Mouse (Mus musculus): ENCODE measurements at regions not wholly inside any gene's neighbourhood (a gene's known extent, or its start where the extent isn't known, plus 50 kb on each side); places are given as distances from the start of the nearest gene placed in this dataset.

- H3K9ac ChIP-seq (ENCODE audit: low read length): no peak overlapping the region
- H3K4me2 ChIP-seq (ENCODE audit: low read length): no peak overlapping the region
- H3K27ac ChIP-seq (ENCODE audit: low read depth, low read length): no peak overlapping the region
- no peaks in the 10 kb centered on the region for H3K9me3 ChIP-seq (replicated peaks; ENCODE audit: control insufficient read depth, low read length)
- H3K4me1 ChIP-seq (ENCODE audit: control insufficient read depth, insufficient read depth, low read length): no peaks in the 10 kb centered on the region
- H3K36me3 ChIP-seq (ENCODE audit: control insufficient read depth, insufficient read depth, low read length): no peaks in the 10 kb centered on the region
- 32% methylated on average over 4 of the region's 4 CpGs for WGBS
- no peaks in the 10 kb centered on the region for H3K27me3 ChIP-seq (replicated peaks; ENCODE audit: control insufficient read depth, insufficient read depth, low read length)
- H3K4me3 ChIP-seq (ENCODE audit: low read depth, low read length): no peak overlapping the region
- ATAC-seq (no peak), DNase-seq (ENCODE audit: low spot score) (no peak)
Observed at GRCm38 (mm10) chr7:40776220-40776619, 121.9 kb upstream of the Vstm2b start.

- WGBS: 79% methylated on average over 1 of the region's 1 CpGs
Observed at GRCm38 (mm10) chr7:40784906-40785305, 113.2 kb upstream of the Vstm2b start.

DNA sequence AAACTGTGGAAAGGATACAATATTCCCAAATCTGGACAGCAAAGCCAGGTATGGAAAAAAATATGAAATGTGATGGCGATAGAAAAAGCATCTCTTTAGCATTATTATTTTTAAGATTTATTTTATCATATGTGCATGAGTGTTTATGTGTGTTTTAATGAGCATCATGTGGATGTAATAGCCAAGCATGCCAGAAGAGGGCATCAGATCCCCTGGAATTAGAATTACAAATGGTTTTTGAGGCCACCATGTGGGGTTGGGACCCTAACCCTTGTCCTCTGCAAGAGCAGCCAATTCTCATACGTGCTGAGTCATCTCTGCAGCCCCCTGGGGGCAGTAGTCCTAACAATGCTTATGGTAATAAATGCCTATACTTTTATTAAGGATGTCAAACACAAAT is 111.4 kb upstream of the Vstm2b start:
- no peak overlapping the region for H3K27ac ChIP-seq (ENCODE audit: low read depth, low read length)
- WGBS: 76% methylated on average over 2 of the region's 2 CpGs
- 0 out of 2 replicates have a peak, but pooled peaks cover 2% of the 10 kb centered on the region for H3K9me3 ChIP-seq (replicated peaks; ENCODE audit: control insufficient read depth, low read length)
- no peaks in the 10 kb centered on the region for H3K27me3 ChIP-seq (replicated peaks; ENCODE audit: control insufficient read depth, insufficient read depth, low read length)
- H3K9ac ChIP-seq (ENCODE audit: low read length): no peak overlapping the region
- no peaks in the 10 kb centered on the region for H3K36me3 ChIP-seq (ENCODE audit: control insufficient read depth, insufficient read depth, low read length)
- ATAC-seq (no peak), DNase-seq (ENCODE audit: low spot score) (no peak)
- H3K4me3 ChIP-seq (ENCODE audit: low read depth, low read length): no peak overlapping the region
- H3K4me2 ChIP-seq (ENCODE audit: low read length): no peak overlapping the region
- no peaks in the 10 kb centered on the region for H3K4me1 ChIP-seq (ENCODE audit: control insufficient read depth, insufficient read depth, low read length)

More at GRCm38 (mm10) chr7:40784906-40785305, 113.2 kb upstream of the Vstm2b start:
- Histone ChIP-seq H3K27ac (ENCODE audit: low read depth, low read length) (no peak overlapping the region), H3K36me3 (ENCODE audit: control insufficient read depth, insufficient read depth, low read length) (no peaks in the 10 kb centered on the region), H3K4me1 (ENCODE audit: control insufficient read depth, insufficient read depth, low read length) (no peaks in the 10 kb centered on the region), H3K9me3 (replicated peaks; ENCODE audit: control insufficient read depth, low read length) (0 out of 2 replicates have a peak, but pooled peaks cover 2% of the 10 kb centered on the region), H3K27me3 (replicated peaks; ENCODE audit: control insufficient read depth, insufficient read depth, low read length) (no peaks in the 10 kb centered on the region), H3K9ac (ENCODE audit: low read length) (no peak overlapping the region), H3K4me3 (ENCODE audit: low read depth, low read length) (no peak overlapping the region), H3K4me2 (ENCODE audit: low read length) (no peak overlapping the region)
- no peak for ATAC-seq
- DNase-seq (ENCODE audit: low spot score): no peak

DNA sequence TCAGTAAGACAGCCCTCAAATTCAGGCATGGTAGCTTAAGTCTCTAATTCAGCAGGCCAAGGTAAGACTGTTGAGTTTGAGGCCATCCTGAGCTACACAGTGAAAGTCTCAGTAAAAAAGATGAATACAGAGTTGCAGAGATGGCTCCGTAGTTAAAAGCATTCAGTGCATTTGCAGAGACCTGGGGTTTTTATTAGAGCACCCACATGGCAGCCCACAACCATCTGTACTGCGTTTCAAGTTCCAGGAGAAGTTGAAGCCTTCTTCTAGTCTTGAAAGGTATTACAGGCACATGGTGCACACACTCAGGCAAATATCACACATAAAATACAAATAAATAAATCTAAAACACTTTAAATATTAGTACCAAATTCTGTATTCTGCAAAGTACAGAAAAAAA is 109.6 kb upstream of the Vstm2b start:
- Histone ChIP-seq H3K9ac (ENCODE audit: low read length) (no peak overlapping the region), H3K27me3 (replicated peaks; ENCODE audit: control insufficient read depth, insufficient read depth, low read length) (no peaks in the 10 kb centered on the region), H3K4me3 (ENCODE audit: low read depth, low read length) (no peak overlapping the region), H3K36me3 (ENCODE audit: control insufficient read depth, insufficient read depth, low read length) (no peaks in the 10 kb centered on the region), H3K27ac (ENCODE audit: low read depth, low read length) (no peak overlapping the region), H3K4me2 (ENCODE audit: low read length) (no peak overlapping the region), H3K9me3 (replicated peaks; ENCODE audit: control insufficient read depth, low read length) (0 out of 2 replicates have a peak, but pooled peaks cover 2% of the 10 kb centered on the region), H3K4me1 (ENCODE audit: control insufficient read depth, insufficient read depth, low read length) (no peaks in the 10 kb centered on the region)
- no peak for DNase-seq (ENCODE audit: low spot score)
- ATAC-seq: no peak
- WGBS: 87% methylated on average over 2 of the region's 2 CpGs

GRCm38 (mm10) chr7:40794458-40795207 is 103.5 kb upstream of the Vstm2b start:
- no peaks in the 10 kb centered on the region for H3K36me3 ChIP-seq (ENCODE audit: control insufficient read depth, insufficient read depth, low read length)
- no peak for DNase-seq (ENCODE audit: low spot score)
- no peak overlapping the region for H3K27ac ChIP-seq (ENCODE audit: low read depth, low read length)
- no peak overlapping the region for H3K4me3 ChIP-seq (ENCODE audit: low read depth, low read length)
- 86% methylated on average over 11 of the region's 11 CpGs for WGBS
- no peaks in the 10 kb centered on the region for H3K4me1 ChIP-seq (ENCODE audit: control insufficient read depth, insufficient read depth, low read length)
- H3K27me3 ChIP-seq (replicated peaks; ENCODE audit: control insufficient read depth, insufficient read depth, low read length): no peaks in the 10 kb centered on the region
- no peak overlapping the region for H3K9ac ChIP-seq (ENCODE audit: low read length)
- H3K4me2 ChIP-seq (ENCODE audit: low read length): no peak overlapping the region
- no peaks in the 10 kb centered on the region for H3K9me3 ChIP-seq (replicated peaks; ENCODE audit: control insufficient read depth, low read length)
- no peak for ATAC-seq

- no peaks in the 10 kb centered on the region for H3K27me3 ChIP-seq (replicated peaks; ENCODE audit: control insufficient read depth, insufficient read depth, low read length)
- no peak overlapping the region for H3K4me2 ChIP-seq (ENCODE audit: low read length)
- DNase-seq (ENCODE audit: low spot score) (no peak), ATAC-seq (no peak)
- no peaks in the 10 kb centered on the region for H3K36me3 ChIP-seq (ENCODE audit: control insufficient read depth, insufficient read depth, low read length)
- H3K27ac ChIP-seq (ENCODE audit: low read depth, low read length): no peak overlapping the region
- no peak overlapping the region for H3K4me3 ChIP-seq (ENCODE audit: low read depth, low read length)
- 64% methylated on average over 7 of the region's 7 CpGs for WGBS
- no peaks in the 10 kb centered on the region for H3K9me3 ChIP-seq (replicated peaks; ENCODE audit: control insufficient read depth, low read length)
- no peaks in the 10 kb centered on the region for H3K4me1 ChIP-seq (ENCODE audit: control insufficient read depth, insufficient read depth, low read length)
- H3K9ac ChIP-seq (ENCODE audit: low read length): no peak overlapping the region
Observed at GRCm38 (mm10) chr7:40799794-40800193, 98.3 kb upstream of the Vstm2b start.

- ATAC-seq (no peak), DNase-seq (ENCODE audit: low spot score) (no peak)
- Histone ChIP-seq H3K9ac (ENCODE audit: low read length) (no peak overlapping the region), H3K36me3 (ENCODE audit: control insufficient read depth, insufficient read depth, low read length) (no peaks in the 10 kb centered on the region), H3K4me3 (ENCODE audit: low read depth, low read length) (no peak overlapping the region), H3K4me2 (ENCODE audit: low read length) (no peak overlapping the region), H3K27me3 (replicated peaks; ENCODE audit: control insufficient read depth, insufficient read depth, low read length) (no peaks in the 10 kb centered on the region), H3K4me1 (ENCODE audit: control insufficient read depth, insufficient read depth, low read length) (no peaks in the 10 kb centered on the region), H3K27ac (ENCODE audit: low read depth, low read length) (no peak overlapping the region), H3K9me3 (replicated peaks; ENCODE audit: control insufficient read depth, low read length) (no peaks in the 10 kb centered on the region)
- 82% methylated on average over 2 of the region's 2 CpGs for WGBS
Observed at GRCm38 (mm10) chr7:40801291-40801690, 96.8 kb upstream of the Vstm2b start.

- H3K27me3 ChIP-seq (replicated peaks; ENCODE audit: control insufficient read depth, insufficient read depth, low read length): no peaks in the 10 kb centered on the region
- no peaks in the 10 kb centered on the region for H3K36me3 ChIP-seq (ENCODE audit: control insufficient read depth, insufficient read depth, low read length)
- ATAC-seq: no peak
- DNase-seq (ENCODE audit: low spot score): no peak
- H3K4me3 ChIP-seq (ENCODE audit: low read depth, low read length): no peak overlapping the region
- no peak overlapping the region for H3K9ac ChIP-seq (ENCODE audit: low read length)
- no peak overlapping the region for H3K4me2 ChIP-seq (ENCODE audit: low read length)
- WGBS: 64% methylated on average over 2 of the region's 2 CpGs
- no peaks in the 10 kb centered on the region for H3K9me3 ChIP-seq (replicated peaks; ENCODE audit: control insufficient read depth, low read length)
- no peak overlapping the region for H3K27ac ChIP-seq (ENCODE audit: low read depth, low read length)
- no peaks in the 10 kb centered on the region for H3K4me1 ChIP-seq (ENCODE audit: control insufficient read depth, insufficient read depth, low read length)
Observed at GRCm38 (mm10) chr7:40805211-40805610, 92.9 kb upstream of the Vstm2b start.

- no peak for DNase-seq (ENCODE audit: low spot score)
- ATAC-seq: no peak
- Histone ChIP-seq H3K27ac (ENCODE audit: low read depth, low read length) (no peak overlapping the region), H3K9ac (ENCODE audit: low read length) (no peak overlapping the region), H3K36me3 (ENCODE audit: control insufficient read depth, insufficient read depth, low read length) (no peaks in the 10 kb centered on the region), H3K9me3 (replicated peaks; ENCODE audit: control insufficient read depth, low read length) (no peaks in the 10 kb centered on the region), H3K4me1 (ENCODE audit: control insufficient read depth, insufficient read depth, low read length) (no peaks in the 10 kb centered on the region), H3K4me2 (ENCODE audit: low read length) (no peak overlapping the region), H3K4me3 (ENCODE audit: low read depth, low read length) (no peak overlapping the region), H3K27me3 (replicated peaks; ENCODE audit: control insufficient read depth, insufficient read depth, low read length) (no peaks in the 10 kb centered on the region)
- 81% methylated on average over 4 of the region's 4 CpGs for WGBS
Observed at GRCm38 (mm10) chr7:40805866-40806265, 92.3 kb upstream of the Vstm2b start.

All from forebrain, embryonic 14.5 days (tissue).